Mouse (Mus musculus) lung, adult 10 weeks (tissue): Measurements from ENCODE around the gene Mrpl34. TPM values are rescaled to one million over a fixed set of nuclear protein-coding genes. Genes with fewer than 3 reads are reported as not detected.

Experiments used
- polyA plus RNA-seq: library from polyadenylated mRNA; stranded (reverse); fragments of 350-450 nt; fragmentation: Illumina TruSeq; extraction: RNeasy Lipid Tissue Mini Kit (QIAGEN cat#74804); gene quantifications from one replicate; pipeline ENCODE4 v1.2.3, GENCODE M21; 2014; ENCODE audit warnings: low read depth, low replicate concordance; ENCODE audit not compliant: insufficient read depth

Gene Mrpl34
- polyA plus RNA-seq, result 65.5 TPM

GRCm38 (mm10) chr8:71464513-71465500, at the start of gene Mrpl34:
Gene Mrpl34 (plus strand): TSS chr8:71464959.

GRCm38 (mm10) chr8:71463188-71464033, 1.3 kb upstream of the Mrpl34 start, which contains the start of gene Abhd8:
Gene Abhd8 (minus strand): TSS chr8:71463655.

GRCm38 (mm10) chr8:71468916-71469315, 4.2 kb downstream of the Mrpl34 start, which contains the start of gene Dda1:
Gene Dda1 (plus strand): TSS chr8:71469199.

GRCm38 (mm10) chr8:71485142-71486135, 20.7 kb downstream of the Mrpl34 start, which contains the start of gene Ano8:
Gene Ano8 (minus strand): TSS chr8:71485963.

GRCm38 (mm10) chr8:71487691-71488445, 23.1 kb downstream of the Mrpl34 start, which contains the start of gene Gtpbp3:
Gene Gtpbp3 (plus strand): TSS chr8:71488103.

GRCm38 (mm10) chr8:71511644-71512043, 46.9 kb downstream of the Mrpl34 start, which contains the start of gene Plvap:
Gene Plvap (minus strand): TSS chr8:71511752.

Other genes starting within 250 kb of the Mrpl34 start
- 19.5 TPM for gene Myo9b, start 192.2 kb upstream of the Mrpl34 start, polyA plus RNA-seq
- gene Haus8, start 192.0 kb upstream of the Mrpl34 start, polyA plus RNA-seq, result 14.8 TPM
- gene Use1, start 98.1 kb upstream of the Mrpl34 start, polyA plus RNA-seq, result 199 TPM
- gene Ocel1, start 93.7 kb upstream of the Mrpl34 start, polyA plus RNA-seq, result 8.3 TPM
- gene Nr2f6, start 83.0 kb upstream of the Mrpl34 start, polyA plus RNA-seq, result 33.0 TPM
- 49.5 TPM for gene Ushbp1, start 69.2 kb upstream of the Mrpl34 start, polyA plus RNA-seq
- gene Babam1, start 68.1 kb upstream of the Mrpl34 start, polyA plus RNA-seq, result 65.2 TPM
- not detected for gene Ankle1, start 58.9 kb upstream of the Mrpl34 start, polyA plus RNA-seq
- gene Abhd8, start 1.3 kb upstream of the Mrpl34 start, polyA plus RNA-seq, result 16.1 TPM
- 33.9 TPM for gene Dda1, start 4.2 kb downstream of the Mrpl34 start, polyA plus RNA-seq
- gene Ano8, start 21.0 kb downstream of the Mrpl34 start, polyA plus RNA-seq, result 4.6 TPM
- gene Gtpbp3, start 23.1 kb downstream of the Mrpl34 start, polyA plus RNA-seq, result 10.1 TPM
- gene Plvap, start 46.8 kb downstream of the Mrpl34 start, polyA plus RNA-seq, result 350 TPM
- not detected for gene Ccdc194, start 60.8 kb downstream of the Mrpl34 start, polyA plus RNA-seq
- 272 TPM for gene Bst2, start 72.5 kb downstream of the Mrpl34 start, polyA plus RNA-seq
- gene Mvb12a, start 78.0 kb downstream of the Mrpl34 start, polyA plus RNA-seq, result 65.4 TPM
- gene Tmem221, start 93.9 kb downstream of the Mrpl34 start, polyA plus RNA-seq, result 12.2 TPM
- not detected for gene Nxnl1, start 101.6 kb downstream of the Mrpl34 start, polyA plus RNA-seq
- 21.0 TPM for gene Slc27a1, start 103.9 kb downstream of the Mrpl34 start, polyA plus RNA-seq
- 79.5 TPM for gene Pgls, start 127.2 kb downstream of the Mrpl34 start, polyA plus RNA-seq
- gene Fam129c, start 132.7 kb downstream of the Mrpl34 start, polyA plus RNA-seq, result 3.3 TPM
- 51.7 TPM for gene Colgalt1, start 146.0 kb downstream of the Mrpl34 start, polyA plus RNA-seq
- gene Unc13a, start 206.8 kb downstream of the Mrpl34 start, polyA plus RNA-seq, result 0.04 TPM
- gene Jak3, start 211.3 kb downstream of the Mrpl34 start, polyA plus RNA-seq, result 8.6 TPM
- 5.2 TPM for gene Insl3, start 224.3 kb downstream of the Mrpl34 start, polyA plus RNA-seq
- gene B3gnt3, start 236.8 kb downstream of the Mrpl34 start, polyA plus RNA-seq, result 7.3 TPM